Mouse (Mus musculus) left cerebral cortex, adult 8-10 months (tissue): ENCODE measurements around the gene Bcl2a1a. TPM values are rescaled to one million over a fixed set of nuclear protein-coding genes. Genes with fewer than 3 reads are reported as not detected.
"Not testable (repeated sequence)": the region's sequence is repeated elsewhere in the genome, so short reads cannot be mapped to it uniquely, and the experiment has no call there.

Source experiments
- DNase-seq, 2 experiments: peaks; one replicate each; pipeline ENCODE4 v3.0.0; 2022; ENCODE audit warnings: low spot score in 2 of 2
- total RNA-seq, 4 experiments: library from RNA; stranded (reverse); gene quantifications; 2 replicates each; pipeline ENCODE4 v1.2.4; 2022

Gene Bcl2a1a
- total RNA-seq: 1 to 10 TPM in 1 of 4 experiments, under 1 TPM in 1, not detected in 2; 0.98 to 1.7 TPM

- DNase-seq: not testable (repeated sequence)
Measured at GRCm38 (mm10) chr9:88956670-88957153, at the start of gene Bcl2a1a. Gene Bcl2a1a (plus strand): TSS chr9:88956900.

- not testable (repeated sequence) for DNase-seq
Measured at GRCm38 (mm10) chr9:88916576-88916975, 40.1 kb upstream of the Bcl2a1a start.

DNA sequence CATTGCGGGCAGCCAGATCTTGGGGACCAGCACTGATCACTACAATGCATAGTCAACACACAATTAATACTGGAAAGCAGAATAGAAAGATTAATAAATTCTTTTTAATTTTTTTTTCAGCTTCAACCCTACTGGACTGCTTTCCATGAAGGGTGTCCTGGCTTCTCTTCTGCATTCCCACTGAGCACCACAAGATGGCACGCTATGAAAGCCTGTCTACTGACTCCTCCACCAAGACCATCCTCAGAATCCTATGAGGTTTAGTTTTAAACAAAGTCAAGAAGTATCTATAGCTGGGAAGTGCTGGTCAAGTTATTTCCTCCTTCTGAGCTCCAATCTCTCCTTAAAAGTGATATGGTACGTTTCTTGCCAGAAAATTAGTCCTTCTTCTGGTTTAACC is 18.4 kb upstream of the Bcl2a1a start:
- DNase-seq: peak in 1 of 2 experiments; percentile 9

DNA sequence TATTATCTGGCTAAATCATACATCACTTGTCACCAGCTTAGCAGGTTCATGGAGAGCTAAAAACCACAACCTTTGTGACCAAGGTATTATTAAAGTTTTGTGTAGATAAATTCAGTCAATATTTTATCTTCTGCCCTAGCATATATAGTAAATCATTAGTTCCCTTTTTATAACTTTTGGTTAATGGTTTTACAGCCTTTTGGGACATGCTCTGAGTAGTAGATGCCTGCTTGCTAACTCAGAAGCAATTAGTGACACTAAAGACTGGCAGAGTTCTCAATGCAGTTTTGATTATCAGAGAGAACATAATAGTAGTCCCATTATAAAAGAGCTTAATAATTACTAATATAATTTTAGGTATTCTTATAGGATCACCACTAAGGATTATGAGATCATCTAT is 5.2 kb upstream of the Bcl2a1a start:
- not testable (repeated sequence) for DNase-seq

DNA sequence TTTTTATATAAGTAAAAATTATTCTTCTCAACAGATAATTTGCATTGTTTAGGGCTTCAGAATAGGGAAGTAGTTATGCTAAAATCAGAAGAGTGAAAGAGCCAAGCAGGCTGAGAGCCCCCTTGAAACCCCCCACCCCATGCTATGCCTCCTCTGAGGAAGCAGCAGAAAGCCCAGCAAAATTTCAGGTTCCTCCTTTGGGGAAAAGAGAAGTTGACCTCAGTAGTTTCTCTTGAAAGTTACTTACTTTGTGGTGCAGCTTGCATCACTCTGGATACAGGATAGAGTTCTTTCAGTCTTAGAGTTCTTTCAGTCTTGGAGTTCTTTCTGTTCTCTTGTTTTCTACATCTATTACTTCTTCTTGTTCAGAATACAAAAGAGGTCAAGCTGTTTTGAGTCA is 3.5 kb upstream of the Bcl2a1a start:
- DNase-seq: not testable (repeated sequence)

DNA sequence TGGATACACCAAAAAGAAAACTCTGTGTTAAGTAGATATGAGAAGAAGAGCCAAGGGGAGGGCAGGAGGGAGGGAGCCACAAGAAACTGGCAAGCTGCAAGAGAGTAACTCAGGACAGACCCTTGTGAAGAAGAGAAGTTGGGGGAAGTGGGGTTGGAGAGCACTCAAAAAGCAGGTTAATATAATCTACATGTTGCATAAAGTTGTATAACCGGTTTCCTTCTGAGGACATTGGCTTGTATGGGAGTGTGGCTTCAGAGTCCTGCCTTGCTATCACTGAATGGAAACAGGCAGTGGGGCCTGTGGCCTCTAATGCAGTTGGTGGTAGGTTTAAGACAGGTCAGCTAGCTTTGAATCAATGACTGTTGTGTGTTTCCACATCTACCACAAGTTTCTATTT is 1.5 kb upstream of the Bcl2a1a start:
- not testable (repeated sequence) for DNase-seq

DNA sequence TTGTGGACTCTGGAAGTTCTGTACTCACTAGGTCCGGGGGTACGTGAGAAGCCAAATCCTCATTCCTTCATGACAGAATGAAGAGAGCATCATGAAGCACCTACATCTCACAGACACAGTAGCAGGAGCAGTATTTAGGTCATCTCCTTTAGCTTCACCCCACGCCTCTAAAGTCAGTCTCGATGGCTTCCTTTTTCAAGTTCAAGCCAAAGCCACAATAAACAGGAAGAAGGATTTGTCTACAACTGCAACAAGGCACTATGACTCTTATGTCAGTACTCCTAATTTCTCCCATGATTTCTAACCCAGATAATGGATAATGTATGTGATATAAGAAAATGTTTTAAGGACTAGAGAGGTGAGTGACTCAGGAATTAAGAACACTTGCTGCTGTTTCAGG is 665 bp upstream of the Bcl2a1a start:
- DNase-seq: not testable (repeated sequence)

GRCm38 (mm10) chr9:88958891-88959290 is 2.2 kb downstream of the Bcl2a1a start:
- DNase-seq: no peak

GRCm38 (mm10) chr9:88959981-88960380 is 3.3 kb downstream of the Bcl2a1a start:
- DNase-seq: not testable (repeated sequence)

- not testable (repeated sequence) for DNase-seq
Measured at GRCm38 (mm10) chr9:88966462-88966861, 9.8 kb downstream of the Bcl2a1a start.

- DNase-seq: not testable (repeated sequence)
Measured at GRCm38 (mm10) chr9:88969502-88969901, 12.8 kb downstream of the Bcl2a1a start.

DNA sequence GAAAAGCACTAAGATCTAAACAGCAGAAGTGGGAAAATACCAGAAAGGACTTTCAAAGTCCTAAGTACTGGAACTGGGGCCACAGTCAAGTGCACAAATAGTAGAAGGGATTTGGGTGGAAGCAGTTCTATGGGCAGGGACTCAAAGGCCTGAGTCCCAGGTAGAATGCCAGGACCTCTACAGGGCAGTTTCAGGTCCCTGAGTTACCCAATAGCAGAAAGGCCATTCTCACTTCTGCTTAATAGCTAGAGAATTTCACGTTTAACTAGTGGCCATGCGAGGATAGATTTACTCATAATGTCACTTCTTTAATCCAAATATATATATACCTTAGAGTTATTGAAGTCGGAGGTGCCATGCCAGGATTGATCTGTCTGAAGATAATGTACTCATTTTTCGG is 20.2 kb downstream of the Bcl2a1a start:
- DNase-seq: not testable (repeated sequence)

- DNase-seq: not testable (repeated sequence)
Measured at GRCm38 (mm10) chr9:88979781-88980180, 23.1 kb downstream of the Bcl2a1a start.

- DNase-seq: not testable (repeated sequence)
Measured at GRCm38 (mm10) chr9:89001541-89001940, 44.8 kb downstream of the Bcl2a1a start.

Other genes with a start within 250 kb of the Bcl2a1a start
- gene Mthfsl, start 236.6 kb upstream of the Bcl2a1a start, total RNA-seq: 10 to 100 TPM; 24.7 to 38.2 (median 27.9) TPM
- gene Bcl2a1d, start 225.0 kb upstream of the Bcl2a1a start, total RNA-seq: 1 to 10 TPM in 2 of 4 experiments, under 1 TPM in 1, not detected in 1; 0.59 to 1.3 (median 1.1) TPM
- gene Trim43c, start 117.7 kb upstream of the Bcl2a1a start, total RNA-seq: under 1 TPM in 1 of 4 experiments, not detected in 3; 0.32 TPM
- gene Trim43b, start 135.9 kb downstream of the Bcl2a1a start, total RNA-seq: under 1 TPM in 2 of 4 experiments, not detected in 2; 0.28 to 0.61 TPM
- gene Bcl2a1b, start 242.3 kb downstream of the Bcl2a1a start, total RNA-seq: 1 to 10 TPM in 2 of 4 experiments, not detected in 2; 3.7 to 5.6 TPM
- gene Gm29094, start 242.5 kb downstream of the Bcl2a1a start, total RNA-seq: 1 to 10 TPM in 1 of 4 experiments, under 1 TPM in 1, not detected in 2; 0.70 to 2.3 TPM